Mouse (Mus musculus): Measurements from ENCODE around the gene Smad5. TPM values are rescaled to one million over a fixed set of nuclear protein-coding genes. Genes with fewer than 3 reads are reported as not detected.

The Smad5 gene
- total RNA-seq, 1 experiment from 2014 or later, result 30.8 TPM

DNA sequence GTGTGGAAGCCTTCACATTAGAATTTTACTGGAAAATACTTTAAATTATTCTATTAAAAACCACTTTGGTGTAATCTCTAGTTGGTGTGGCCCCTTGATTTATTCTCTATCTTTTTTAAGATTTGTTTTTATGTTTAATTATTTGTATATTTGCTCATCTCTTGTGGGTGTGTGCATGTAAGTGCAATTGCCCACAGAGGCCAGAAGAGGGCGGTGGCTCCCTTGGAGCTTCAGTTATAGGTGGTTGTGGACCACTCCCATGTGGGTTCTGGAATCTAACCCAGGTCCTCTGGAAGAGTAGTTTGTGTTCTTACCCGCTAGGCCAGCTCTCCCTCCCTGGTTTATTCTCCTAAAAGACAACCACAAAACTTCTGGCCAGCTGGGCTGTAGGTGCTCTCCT is 3.4 kb upstream of the Smad5 start:
- ATAC-seq (replicated peaks; ENCODE audit: low read depth, poor library complexity, severe bottlenecking), result no peak

DNA sequence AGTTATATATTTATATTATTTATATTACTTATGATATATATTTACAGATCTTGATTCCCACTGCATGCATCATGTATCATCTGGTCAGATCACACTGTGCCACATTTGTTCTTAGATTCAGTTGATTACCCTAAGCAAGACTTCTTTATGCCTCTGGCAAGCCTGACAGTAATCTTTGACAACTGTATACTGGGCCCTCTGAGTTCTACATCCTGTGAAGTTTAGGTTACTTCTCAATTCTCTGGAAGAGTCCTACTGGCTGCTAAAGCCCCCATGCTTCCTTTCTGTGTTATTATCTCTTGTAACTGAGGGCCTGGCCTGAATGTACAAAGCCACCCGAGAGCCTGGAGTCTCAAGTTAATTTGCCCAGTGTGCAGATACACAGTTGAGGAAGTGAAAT is 1.8 kb upstream of the Smad5 start:
- ATAC-seq (replicated peaks; ENCODE audit: low read depth, poor library complexity, severe bottlenecking), result no peak

DNA sequence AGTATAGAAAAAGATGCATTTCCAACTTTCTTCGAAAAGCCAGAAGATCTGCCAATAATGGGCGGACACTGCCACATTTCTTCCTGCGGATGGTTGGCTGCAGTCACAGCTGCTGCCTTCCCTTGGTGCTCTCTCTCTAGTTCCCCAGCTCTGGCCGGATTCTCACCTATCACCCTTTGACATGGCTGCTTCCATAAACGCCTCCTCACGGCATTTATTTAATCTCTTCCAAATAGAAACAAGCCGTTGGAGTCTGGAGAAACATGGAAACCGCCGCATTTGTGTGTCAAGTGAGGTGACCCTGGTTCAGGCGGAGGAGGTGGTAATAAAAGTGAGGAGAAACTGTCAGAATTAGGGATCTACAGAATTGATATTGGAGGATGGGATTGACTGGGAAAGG is 886 bp upstream of the Smad5 start:
- no peak for ATAC-seq (replicated peaks; ENCODE audit: low read depth, poor library complexity, severe bottlenecking)

DNA sequence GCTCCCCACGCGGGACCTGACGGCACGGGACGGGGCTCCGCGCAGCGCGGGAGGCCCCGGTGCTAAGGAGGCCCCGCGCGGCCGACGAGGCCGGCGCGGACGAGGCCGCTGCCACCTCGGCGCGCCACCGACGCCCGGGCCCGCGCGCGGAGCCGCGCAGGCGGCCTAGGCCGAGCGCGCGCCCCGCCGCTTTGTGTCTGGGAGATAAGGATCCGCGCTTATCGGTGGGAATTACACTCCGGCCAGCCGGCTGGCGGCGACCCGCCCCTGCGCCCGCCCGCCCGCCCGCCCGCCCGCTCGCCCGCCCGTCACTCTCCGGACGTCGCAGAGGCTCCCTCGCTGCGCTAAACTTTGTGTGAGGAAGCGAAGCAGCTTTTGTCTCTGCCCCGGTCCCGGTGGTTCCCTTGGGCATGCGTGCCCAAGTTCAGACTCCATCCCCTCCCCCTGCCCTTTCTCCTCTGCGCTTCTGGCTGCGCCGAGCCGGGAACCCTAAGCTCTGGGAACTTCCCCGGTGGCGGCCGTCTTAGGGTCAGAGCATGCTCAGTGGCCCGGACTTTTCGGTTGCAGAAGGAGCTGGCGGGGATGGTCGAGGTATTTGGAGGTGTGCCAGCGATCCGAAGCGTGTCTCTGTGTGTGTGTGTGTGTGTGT is 536 bp downstream of the Smad5 start:
- peak; percentile 66 for ATAC-seq (replicated peaks; ENCODE audit: low read depth, poor library complexity, severe bottlenecking)

DNA sequence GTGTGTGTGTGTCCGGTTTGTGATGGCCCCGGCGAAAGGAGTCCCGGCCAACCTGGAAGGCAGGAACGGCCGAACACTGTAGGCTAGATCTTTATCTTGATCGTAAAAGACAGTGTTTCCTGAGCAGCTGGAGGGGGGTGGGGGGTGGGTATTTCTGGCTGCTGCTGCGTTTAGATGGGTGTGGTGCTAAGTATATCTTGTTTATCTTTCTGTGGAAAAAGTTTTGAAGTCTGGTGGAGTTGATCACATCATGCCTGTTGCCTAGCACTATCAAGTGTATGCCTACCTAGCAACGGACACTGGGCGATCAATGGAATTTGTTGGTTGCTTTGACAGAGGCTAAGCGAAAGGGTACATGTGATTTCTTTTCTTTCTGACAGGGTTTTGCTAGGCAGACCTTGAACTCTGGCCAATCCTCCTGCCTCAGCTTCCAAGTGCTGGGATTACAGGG is 1.1 kb downstream of the Smad5 start:
- peak; percentile 56 for ATAC-seq (replicated peaks; ENCODE audit: low read depth, poor library complexity, severe bottlenecking)

DNA sequence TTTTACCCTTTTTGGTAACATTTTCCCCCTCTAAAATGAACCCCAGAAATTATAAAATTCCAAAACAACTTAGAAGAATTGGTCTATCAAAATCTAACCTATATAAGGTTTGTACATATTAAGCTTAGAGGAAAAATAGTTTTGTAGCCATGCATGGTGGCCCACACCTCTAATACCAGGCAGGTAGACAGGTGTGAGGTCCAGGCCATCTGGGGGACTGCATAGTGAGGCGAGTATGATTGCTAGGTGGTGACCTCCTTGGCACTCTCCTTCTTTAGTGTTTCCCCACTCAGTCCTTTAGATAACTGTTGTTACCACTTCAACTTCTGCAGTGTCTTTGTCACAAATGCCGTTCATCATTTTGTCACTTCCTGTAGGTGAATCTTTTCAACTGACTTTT is 1.8 kb downstream of the Smad5 start:
- no peak for ATAC-seq (replicated peaks; ENCODE audit: low read depth, poor library complexity, severe bottlenecking)

DNA sequence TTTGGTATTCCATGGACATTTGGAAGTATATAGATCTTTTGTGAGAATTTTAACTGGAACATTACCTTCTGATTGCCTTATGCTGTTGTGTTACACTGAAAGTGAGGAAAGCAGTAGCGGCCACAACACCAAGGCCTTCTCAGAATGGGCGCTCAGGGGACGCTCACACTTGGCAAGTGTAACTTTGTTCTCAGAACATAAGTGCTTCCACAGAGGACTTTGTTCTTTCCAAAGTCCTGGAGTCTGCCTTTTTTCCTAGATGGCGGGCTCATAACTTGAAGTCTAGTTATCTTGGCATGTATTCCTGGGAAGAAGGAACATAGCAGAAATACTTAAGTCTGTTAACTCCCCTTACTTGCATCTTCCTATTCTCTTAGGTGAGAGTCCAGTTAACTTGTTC is 4.3 kb downstream of the Smad5 start:
- no peak for ATAC-seq (replicated peaks; ENCODE audit: low read depth, poor library complexity, severe bottlenecking)

DNA sequence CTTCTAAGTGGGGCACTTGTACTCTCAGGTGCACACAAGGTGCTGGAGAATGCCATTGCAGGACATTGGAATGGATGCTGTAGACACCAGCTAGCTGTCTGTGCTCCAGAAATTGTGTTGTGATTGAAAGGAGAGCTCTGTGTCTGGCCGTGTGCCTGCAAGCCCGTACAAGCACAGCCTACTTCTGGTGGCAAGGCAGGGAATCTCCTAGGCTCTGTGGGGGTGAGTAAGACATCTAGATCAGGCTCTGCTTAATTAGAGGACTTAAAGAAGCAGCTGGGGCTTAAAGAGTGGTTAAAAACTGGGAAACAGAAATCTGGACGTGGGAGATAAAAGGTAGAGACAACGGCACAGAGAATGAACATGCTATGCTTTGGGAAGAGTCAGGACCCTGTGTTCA is 4.8 kb downstream of the Smad5 start:
- ATAC-seq (replicated peaks; ENCODE audit: low read depth, poor library complexity, severe bottlenecking), result no peak

DNA sequence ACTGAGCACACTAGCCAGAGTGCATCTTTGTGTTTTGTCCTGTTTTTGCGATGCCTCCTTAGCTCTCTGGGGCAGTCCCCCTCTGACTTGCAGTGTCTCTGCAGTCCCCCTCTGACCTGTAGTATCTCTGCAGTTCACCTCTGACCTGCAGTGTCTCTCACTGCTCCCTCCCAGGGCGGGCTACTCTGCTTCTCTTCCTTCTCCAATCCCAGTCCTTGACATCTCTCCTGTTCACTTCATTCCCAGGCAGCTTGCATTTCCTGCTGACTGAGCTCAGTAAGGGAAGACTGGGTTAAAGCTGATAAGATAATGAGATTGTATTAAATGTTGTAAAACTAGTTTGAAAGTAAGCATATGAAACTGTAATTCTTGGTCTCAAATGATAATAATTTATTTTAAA is 7.8 kb downstream of the Smad5 start:
- ATAC-seq (replicated peaks; ENCODE audit: low read depth, poor library complexity, severe bottlenecking), result no peak

DNA sequence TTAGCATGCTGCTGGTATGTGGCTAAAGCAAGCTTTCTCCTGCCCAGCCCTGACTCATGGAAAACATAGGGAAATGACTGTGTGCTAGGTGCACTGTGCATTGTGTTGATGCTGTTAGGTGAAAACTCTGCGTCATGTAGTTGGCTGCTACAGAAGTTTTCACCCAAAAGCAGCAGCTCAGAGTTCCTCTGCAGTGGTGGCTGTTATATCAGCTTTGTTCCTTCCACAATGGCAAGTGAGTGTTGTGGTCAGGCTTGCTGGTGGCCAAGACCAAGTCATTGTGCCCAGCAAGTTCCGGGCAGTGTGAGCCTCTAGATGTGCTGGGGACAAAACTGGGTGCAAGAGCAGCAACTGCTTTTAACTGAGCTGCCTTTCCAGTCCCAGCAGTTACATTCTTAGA is 9.4 kb downstream of the Smad5 start:
- ATAC-seq (replicated peaks; ENCODE audit: low read depth, poor library complexity, severe bottlenecking), result no peak

DNA sequence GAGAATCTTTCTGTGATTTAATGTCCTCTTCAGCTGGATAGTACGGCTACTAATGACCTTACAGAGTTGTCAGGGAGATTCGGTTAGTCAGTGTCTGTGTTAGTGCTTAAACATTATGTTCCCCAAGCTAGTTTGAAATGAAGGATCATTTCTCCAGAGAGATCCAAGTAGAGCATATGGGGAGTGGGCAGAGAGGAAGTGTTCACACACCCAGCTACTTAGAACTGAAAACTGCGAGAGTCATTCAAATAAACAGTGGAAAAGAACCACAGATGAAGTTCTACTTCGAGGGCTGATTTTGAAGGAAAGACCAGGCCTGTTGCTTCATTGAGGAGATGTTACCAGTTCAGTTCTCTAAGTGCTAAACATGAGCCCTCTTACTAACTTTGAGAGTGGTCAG is 23.7 kb downstream of the Smad5 start:
- no peak for ATAC-seq (replicated peaks; ENCODE audit: low read depth, poor library complexity, severe bottlenecking)

DNA sequence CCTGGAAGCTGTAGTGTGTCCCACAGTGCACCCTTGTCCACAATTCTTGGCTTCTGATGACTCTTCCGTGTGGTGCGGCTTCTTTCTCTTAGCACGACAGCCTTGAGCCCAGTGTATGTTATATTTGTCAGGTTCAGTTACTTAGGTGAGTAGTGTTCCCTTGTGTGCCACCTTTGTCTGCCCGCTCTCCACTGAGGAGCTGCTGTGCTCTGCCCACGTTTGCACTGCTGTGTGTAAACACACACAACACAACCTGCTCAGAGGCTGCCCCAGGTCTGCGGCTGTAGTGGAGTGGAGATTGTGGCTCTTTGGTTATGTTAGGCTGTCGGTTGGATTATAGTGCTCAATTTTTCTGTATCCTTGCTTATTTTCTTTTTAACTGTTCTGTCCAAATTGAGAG is 26.2 kb downstream of the Smad5 start:
- no peak for ATAC-seq (replicated peaks; ENCODE audit: low read depth, poor library complexity, severe bottlenecking)

DNA sequence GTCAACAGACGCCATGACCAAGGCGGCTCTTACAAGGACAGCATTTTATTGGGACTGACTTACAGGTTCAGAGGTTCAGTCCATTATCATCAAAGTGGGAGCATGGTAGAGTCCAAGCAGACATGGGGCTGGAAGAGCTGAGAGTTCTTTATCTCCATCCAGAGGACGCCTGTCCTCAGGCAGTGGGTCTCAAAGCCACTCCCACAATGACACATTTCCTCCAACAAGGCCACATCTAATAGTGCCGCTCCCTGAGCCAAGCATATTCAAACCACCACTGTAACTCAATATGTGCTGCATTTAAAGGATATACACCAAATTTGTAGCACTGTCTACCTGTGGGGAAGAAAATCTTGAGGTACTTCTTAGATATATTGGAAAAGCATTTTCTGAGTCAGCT is 31.8 kb downstream of the Smad5 start:
- 0 out of 2 replicates have a peak, but pooled peaks have one; percentile 50 for ATAC-seq (replicated peaks; ENCODE audit: low read depth, poor library complexity, severe bottlenecking)

DNA sequence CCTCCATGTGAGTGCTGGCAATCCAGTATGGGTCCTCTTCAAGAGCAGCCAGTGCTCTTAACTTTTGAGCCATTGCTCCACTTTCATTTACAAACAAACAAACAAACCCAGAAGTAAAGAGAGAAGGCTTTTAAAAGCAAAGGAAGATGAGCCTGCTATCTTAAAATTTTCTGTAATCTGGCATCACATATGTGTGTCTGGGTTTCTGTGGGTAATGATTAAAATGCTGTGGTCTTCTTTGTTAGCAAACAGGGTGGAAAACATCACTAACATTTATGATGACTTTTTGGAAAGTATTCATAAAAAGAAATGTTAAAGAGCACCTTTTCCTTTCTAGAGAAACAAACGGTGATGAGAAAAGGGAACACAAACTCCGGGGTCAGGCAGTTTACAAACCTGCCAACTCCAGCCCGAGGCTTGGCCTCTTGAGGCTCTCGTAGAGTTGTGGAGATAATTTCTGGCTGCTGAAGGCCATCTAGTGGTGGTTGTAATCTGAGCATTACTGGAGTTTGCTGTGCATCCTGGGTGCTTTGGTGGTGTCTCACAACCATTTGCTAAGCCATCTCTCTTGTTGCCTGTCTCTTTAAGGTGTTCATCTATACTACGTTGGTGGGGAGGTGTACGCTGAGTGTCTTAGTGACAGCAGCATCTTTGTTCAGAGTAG is 32.5 kb downstream of the Smad5 start:
- peak; percentile 86 for ATAC-seq (replicated peaks; ENCODE audit: low read depth, poor library complexity, severe bottlenecking)

DNA sequence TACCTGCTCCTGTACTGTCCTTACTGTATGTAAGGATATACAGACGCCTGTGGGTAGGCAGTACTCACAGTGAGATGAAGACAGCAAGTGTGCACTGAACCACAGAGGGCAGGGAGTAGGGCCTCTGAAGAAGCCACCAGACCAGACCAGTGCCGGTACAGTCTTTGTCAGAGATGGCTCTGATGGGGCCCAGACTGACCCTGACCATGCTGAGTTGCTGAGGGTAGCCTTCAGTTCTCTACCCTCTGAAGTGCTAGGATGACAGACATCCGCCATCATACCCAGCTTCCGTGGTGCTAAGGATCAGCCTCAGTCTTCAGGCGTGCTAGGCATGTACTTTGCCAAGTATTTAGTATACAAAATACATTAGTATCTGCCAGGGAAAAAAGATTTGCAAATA is 36.7 kb downstream of the Smad5 start:
- ATAC-seq (replicated peaks; ENCODE audit: low read depth, poor library complexity, severe bottlenecking), result no peak

DNA sequence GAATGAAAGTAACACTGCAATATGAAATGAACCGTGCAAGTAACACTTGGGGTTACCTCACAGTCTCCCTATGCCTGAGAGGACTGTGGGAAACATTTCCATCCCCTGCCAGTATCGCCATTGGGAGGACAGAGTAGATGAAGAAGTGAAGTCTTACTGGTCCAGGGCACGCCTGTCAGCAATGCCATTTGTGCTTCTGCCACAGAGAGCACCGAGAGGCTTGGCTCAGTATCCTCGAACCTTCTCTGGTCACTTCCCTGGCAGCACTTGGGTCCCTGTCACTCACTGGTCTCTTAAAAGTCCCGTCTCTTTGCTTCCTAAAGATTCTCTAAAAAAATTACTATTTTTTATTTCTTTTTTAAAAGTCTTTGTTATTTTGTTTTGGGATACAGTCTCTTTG is 37.7 kb downstream of the Smad5 start:
- no peak for ATAC-seq (replicated peaks; ENCODE audit: low read depth, poor library complexity, severe bottlenecking)

DNA sequence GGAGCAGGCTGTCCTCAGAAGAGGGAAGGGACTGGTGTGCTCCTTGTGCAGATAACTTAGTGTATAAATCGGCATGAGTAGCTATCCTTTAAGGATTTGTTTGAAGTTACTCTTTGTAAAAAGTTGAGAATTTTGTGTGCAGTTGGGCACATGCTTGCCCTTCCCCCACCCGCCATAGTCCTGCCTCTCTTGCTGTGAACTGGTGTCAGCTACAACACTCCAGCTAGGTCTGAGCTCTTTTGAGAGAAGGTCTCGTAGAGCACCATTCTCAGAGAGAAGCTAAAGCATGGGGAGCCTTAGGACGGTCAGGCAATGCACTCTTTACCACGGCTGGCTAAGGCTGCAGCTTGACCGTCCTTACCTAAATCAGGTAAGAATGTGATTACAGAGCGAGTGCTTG is 38.9 kb downstream of the Smad5 start:
- no peak for ATAC-seq (replicated peaks; ENCODE audit: low read depth, poor library complexity, severe bottlenecking)

DNA sequence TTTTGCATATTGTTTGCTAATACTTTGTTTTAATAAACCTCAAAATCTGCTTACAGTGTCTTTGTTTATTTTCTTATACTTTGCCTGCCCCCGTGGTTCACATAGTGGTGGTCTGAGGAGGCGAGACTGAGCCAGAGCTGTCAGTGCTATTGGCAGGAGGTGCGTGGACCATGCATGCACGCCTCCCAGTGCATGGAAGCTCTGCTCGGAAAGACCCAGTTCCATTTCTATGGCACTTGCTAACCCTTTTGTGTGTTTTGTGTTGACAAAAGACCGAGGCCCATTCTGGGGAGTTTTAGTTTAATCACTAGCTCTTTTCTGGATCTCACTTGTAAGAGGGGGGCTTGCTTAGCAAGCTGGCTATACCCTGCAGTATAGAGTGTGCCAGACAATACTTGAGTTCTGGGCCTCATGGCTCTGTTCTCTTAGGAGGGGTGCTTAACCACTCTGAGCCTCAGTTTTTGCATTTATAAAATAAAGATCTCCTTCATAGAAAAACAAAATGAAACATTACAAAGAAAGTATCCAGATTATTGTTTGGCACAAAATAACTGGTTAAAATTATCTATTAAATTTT is 39.6 kb downstream of the Smad5 start:
- no peak for ATAC-seq (replicated peaks; ENCODE audit: low read depth, poor library complexity, severe bottlenecking)

DNA sequence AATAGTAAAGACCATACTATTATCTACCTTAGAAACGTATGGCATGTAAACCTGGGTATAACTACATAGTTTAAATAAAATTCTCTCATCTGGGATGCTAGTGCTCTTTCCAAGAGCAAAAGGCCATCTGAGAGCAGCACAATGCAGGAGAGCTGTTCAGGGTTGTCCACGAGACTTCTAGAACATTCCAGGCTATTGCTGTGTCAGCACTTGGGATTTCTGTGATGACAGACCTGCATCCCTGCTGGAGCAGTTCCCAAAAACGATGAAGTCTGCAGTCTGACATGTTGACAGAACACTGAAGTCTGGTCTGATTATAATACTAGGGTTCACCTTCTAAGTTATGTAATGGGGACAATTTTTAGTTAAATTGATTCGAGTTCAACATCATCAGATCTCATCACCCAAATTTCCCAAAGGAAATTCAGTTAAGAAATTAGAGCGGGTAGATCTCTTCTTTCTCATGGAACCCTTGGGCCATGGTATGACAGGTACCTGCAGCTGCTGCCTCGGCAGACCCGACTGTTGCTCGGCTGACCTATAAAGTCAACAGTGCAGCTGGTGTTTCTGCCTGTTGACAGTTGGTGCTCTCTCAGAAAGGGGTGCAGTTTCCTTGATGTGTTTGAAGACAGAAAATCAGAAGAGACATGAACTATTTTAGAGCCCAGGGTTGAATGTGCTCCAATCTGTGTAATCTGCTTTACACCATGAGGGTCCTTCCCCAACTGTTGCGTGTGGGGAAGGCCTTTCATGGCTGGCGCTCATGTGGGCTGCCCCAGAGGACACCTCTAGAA is 44.1 kb downstream of the Smad5 start:
- no peak for ATAC-seq (replicated peaks; ENCODE audit: low read depth, poor library complexity, severe bottlenecking)

DNA sequence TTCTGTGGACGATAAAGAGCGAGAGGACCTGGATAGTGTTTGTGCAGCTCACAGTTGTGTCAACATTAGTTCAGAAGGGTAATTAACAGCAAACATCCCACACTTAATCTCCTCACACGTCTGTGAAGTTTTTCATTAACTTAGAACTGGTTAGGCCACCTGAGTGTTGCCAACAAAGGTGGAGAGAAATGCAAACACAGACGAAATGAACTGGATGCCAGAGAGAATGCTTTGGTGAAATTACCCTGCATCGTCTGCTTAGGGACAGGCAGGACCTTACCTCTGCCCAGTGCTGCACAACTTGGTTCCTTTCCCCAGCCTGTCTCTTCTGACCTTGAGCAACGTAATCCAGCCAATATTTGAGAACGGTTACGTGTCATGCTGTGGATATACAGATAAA is 44.7 kb downstream of the Smad5 start:
- ATAC-seq (replicated peaks; ENCODE audit: low read depth, poor library complexity, severe bottlenecking), result no peak

DNA sequence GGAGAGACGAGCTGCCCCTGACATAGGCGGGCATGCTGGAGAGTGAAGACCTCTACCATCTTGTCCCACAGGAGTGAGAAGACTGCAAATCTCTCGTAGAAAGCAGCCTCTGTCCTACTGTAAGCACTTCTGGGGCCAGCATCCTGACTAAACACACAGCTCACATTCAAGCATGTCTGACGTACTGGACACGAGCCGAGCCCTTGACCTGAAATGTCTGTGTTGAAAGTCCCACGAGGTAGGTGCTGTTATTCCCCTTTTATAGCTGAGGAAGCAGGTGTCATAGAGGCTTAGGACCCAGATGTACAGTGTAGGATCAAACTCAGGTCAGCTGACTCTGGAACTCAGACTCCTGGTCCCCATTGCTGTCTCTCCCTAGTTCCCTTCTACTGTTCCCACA is 46.6 kb downstream of the Smad5 start:
- ATAC-seq (replicated peaks; ENCODE audit: low read depth, poor library complexity, severe bottlenecking), result no peak

Data from common myeloid progenitor, adult 5-6 weeks (primary cell).